Mouse (Mus musculus): ENCODE results near the gene Thsd7b.

- TF ChIP-seq ZC3H11A (IDR thresholded peaks at IDR 0.05; ENCODE audit: borderline replicate concordance, low read depth, low read length) = no peak
- no peak for TF ChIP-seq MAFK (IDR thresholded peaks at IDR 0.05; ENCODE audit: insufficient read depth, low read depth, low read length)
- TF ChIP-seq ZNF384 (IDR thresholded peaks at IDR 0.05; ENCODE audit: low read depth, low read length) = no peak
- no peak for TF ChIP-seq CHD2 (IDR thresholded peaks at IDR 0.05; ENCODE audit: low read depth, low read length)
- TF ChIP-seq HCFC1 (IDR thresholded peaks at IDR 0.05; ENCODE audit: borderline replicate concordance, insufficient read depth, low read length) = no peak
Measured at GRCm38 (mm10) chr1:129543169-129543568, 270.1 kb downstream of the Thsd7b start.

Measured in ES-E14 (cell line).